Mouse (Mus musculus): ENCODE measurements around the gene Lipe.

DNA sequence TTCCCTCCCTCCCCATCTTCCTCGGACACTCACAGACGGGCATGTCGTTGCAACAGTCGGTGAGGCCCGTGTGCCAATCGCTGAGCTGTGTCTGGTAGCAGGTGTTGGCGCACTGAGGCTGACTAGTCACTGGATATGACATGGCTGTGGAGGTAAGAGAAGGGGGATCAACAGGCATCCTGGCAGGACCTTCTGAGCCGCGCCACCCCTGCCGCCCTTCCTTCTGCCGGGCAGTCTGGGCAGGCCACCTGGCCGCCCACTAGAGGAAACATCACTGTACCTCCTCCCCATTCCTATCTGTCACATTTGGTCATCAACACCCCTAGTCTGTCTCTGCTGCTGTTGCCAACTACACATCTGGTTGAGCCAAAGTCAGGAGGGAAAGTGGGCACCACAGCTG lies 30.2 kb downstream of the Lipe start:
- no peak for TF ChIP-seq GATA1 (IDR thresholded peaks at IDR 0.05; ENCODE audit: low read length)
- no peak for TF ChIP-seq TAL1 (IDR thresholded peaks at IDR 0.05; ENCODE audit: low read length)
